Mouse (Mus musculus) kidney, adult 9 months (tissue): ENCODE measurements around the gene Tmem175.

ENCODE experiments used
- DNase-seq: peaks from one replicate; pipeline ENCODE4 v3.0.0; 2022

Gene Tmem175

GRCm38 (mm10) chr5:108678296-108678854 lies 48.8 kb downstream of the Tmem175 start:
- DNase-seq = peak; percentile 87

DNA sequence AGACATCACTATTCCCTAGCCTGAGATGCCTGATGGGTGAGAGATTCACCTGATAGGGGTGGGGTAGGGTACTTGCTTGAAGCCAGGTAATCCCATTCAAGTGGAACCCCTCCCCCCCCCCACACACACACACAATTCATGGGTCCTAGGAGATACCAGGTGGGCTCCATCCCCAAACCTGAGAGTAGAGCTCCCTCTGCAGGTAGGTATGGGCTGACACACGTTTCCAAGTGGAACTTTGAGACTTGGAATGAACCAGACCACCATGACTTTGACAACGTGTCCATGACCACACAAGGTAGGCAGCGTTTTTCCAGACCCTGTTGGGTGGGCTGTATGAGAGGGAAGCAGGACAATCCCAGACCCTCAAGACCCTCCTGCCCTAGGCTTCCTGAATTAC lies 50.3 kb downstream of the Tmem175 start:
- no peak for DNase-seq

DNA sequence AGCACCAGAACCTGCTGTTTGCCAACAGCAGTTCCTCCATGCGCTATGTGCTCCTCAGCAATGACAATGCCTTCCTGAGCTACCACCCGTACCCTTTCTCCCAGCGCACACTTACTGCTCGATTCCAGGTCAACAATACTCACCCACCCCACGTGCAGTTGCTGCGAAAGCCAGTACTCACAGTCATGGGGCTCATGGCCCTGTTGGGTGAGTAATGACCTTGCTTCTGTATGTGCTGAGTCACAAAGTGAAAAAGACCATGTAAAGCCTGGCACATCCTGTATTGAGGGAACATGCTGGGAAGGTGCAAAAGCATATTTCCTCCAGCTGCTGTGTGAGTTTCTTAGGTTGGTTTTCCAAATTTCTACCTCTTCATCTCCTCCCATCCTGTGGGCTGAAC lies 51.3 kb downstream of the Tmem175 start:
- no peak for DNase-seq

DNA sequence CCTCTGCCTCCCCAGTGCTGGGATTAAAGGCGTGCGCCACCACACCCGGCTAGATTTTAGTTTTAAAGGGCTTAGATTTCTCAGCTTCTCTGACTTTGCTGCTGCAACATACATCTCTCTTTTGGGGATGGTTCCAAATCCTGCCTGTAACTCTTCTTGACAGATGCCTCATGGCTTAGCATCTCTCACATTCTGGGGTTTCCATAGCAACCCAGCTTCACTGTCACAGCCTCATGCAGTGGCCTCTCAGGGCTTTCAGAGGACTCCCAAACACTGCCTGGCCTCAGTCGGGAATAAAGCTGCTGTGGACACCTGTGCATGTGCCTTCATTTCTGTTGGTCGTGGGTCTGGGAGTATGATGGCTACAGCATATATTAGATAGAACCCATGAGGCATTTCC lies 59.5 kb downstream of the Tmem175 start:
- DNase-seq = no peak

GRCm38 (mm10) chr5:108691152-108691551 lies 61.6 kb downstream of the Tmem175 start:
- DNase-seq = no peak

DNA sequence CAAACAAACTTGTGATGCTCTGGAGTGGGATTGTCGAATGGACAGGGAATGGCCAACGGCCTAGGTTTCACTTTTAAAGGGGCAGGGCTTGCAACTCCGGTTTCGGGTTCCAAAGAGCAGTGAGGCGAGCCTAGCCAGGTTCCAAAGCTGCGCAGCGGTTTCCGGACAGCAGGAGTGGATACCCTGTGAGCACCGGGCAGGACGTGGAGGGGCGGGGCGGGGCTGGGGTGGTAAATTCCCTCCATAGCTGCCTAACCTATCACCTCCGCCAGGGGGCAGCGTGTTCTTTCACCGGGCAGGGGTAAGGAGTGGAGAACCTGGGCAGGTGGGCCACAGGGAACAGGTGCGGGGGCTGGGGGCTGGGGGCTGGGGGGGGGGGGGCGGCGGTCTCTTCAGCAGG lies 62.7 kb downstream of the Tmem175 start, which contains the start of gene Fgfrl1:
Fgfrl1 (plus strand) TSS at position 112 of the 400 bp plus-strand sequence.
- peak; percentile 78 for DNase-seq

DNA sequence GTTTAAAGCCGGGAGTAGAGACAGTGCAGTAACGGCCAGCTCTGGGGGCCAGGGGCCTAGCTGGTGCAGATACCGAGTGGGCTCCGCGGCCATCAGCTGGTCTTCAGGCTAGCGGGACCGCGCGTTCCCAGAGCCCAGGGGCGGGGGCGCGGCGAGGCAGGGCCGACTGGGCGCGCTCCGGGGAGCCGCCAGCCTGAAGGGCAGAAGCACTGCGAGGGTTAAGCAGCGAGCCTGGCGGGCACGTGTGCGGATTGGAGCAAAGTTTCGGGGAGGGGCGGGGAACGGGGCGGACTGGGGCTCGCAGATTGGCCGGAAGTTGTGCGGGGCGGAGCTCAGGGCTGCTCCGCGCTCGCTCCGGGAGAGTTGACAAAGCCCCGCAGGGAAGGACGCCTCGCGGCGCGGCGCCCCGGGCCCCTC lies 64.3 kb downstream of the Tmem175 start:
- DNase-seq = peak; percentile 82

- peak; percentile 72 for DNase-seq
Observed at GRCm38 (mm10) chr5:108694352-108695261, 65.0 kb downstream of the Tmem175 start.

DNA sequence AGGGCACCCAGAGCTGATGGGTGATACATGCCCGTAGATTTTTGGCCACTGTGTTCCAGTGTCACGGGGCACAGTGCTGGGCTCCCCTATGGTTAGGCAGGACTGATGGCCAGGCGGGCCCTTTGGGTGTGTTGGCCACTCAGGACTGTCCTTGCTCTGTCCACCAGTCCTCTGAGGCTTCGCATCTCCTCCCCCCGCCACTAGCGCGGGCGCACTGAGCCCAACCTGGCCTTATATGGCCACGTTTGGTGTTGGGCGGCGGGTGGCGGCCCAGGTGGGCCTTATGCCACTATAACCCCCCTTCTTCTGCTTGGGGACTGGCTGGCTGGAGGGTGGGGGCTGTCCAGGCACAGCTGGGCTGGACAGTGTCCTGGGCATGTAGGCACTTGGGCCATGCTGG lies 66.3 kb downstream of the Tmem175 start:
- no peak for DNase-seq

DNA sequence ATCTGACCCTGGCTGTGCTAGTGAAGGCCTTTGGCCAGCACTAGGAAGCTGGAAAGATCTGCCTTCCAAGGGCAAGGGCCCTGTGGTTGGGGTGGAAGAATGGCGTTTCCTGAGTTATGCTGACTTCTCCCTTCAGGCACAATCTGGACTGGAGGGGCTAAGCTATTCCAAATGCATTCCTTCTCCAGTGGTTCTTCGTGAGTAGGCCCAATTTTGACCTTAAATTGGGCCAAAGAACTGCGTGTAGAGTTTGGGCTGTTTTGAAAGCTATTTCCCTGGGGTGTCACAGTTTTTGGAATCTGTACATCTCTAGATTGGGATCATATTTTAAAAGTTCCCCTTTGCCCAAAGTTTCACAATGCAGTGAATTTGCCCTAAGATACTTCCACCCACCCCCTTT lies 67.0 kb downstream of the Tmem175 start:
- peak; percentile 34 for DNase-seq

DNA sequence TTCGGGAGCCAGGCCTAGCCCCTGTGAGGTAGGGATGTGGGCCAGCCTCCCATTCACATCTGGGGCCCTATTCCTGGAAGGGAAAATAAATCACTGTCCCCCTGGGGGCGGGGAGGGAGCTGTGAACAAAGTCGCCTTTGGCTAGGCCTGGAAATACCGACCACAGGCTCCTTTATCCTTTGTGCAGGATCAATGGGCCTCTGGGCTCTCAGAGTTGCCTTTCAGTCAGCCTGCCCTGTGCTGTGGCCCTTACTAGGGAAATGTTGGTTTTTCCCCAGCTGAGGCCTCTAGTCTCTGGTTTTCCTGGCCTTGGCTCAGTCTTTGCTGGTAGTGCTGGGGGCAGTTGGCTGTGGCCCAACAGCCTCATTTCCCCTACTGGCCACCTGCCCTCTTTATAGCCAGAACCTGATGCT lies 67.8 kb downstream of the Tmem175 start:
- no peak for DNase-seq
